Mouse (Mus musculus) urinary bladder, adult 2 months (tissue): ENCODE measurements around the gene Krtap16-1. TPM values are rescaled to one million over a fixed set of nuclear protein-coding genes. Genes with fewer than 3 reads are reported as not detected.

ENCODE experiments used
- DNase-seq: peaks from one replicate; pipeline ENCODE4 v3.0.0; 2022; ENCODE audit warnings: low spot score
- polyA plus RNA-seq: library from polyadenylated mRNA; depleted of rRNA; stranded (reverse); fragments of >200 nt; gene quantifications from 2 replicates; pipeline ENCODE4 v1.2.3, GENCODE M21; 2012; rRNA removed

Krtap16-1 gene
- polyA plus RNA-seq, 1 experiment = not detected

DNA sequence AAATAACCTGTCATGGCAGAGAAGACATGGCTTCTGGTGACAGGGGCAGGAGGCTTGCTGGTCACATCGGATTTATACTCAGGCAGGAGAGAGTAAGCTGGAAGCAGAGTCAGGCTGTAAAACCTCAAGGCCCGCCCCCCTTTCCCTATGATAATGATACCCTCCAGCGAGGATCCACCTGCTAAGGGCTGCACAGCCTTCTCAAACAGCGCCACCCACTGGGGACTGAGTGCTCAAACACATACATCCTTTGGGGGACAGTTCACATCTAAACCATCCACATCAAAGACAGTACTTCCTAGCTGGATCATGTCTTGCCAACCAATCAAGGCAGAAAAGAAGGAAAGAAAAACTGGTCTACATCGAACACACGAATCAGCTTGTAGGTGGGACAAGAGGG is 22.2 kb downstream of the Krtap16-1 start:
- no peak for DNase-seq

GRCm38 (mm10) chr11:99948175-99948574 is 38.2 kb downstream of the Krtap16-1 start, which contains the start of gene Krtap9-5:
TSS of gene Krtap9-5 (plus strand) at chr11:99948475.
- no peak for DNase-seq

- no peak for DNase-seq
Measured at GRCm38 (mm10) chr11:99937751-99938264, 48.6 kb downstream of the Krtap16-1 start.

GRCm38 (mm10) chr11:99935991-99936390 is 50.4 kb downstream of the Krtap16-1 start, which contains the start of gene Krtap31-2:
TSS of gene Krtap31-2 (plus strand) at chr11:99936291.
- DNase-seq = no peak

Other genes with a start within 250 kb of the Krtap16-1 start
- gene Gm11595, start 213.7 kb downstream of the Krtap16-1 start, polyA plus RNA-seq = not detected in 2 replicates
- gene Krtap4-8, start 205.9 kb downstream of the Krtap16-1 start, polyA plus RNA-seq = not detected in 2 replicates
- gene Krtap4-9, start 201.4 kb downstream of the Krtap16-1 start, polyA plus RNA-seq = not detected in 2 replicates
- 0.06 TPM in 1 of 2 replicates, not detected in the other for gene Gm11596, start 193.1 kb downstream of the Krtap16-1 start, polyA plus RNA-seq
- gene Gm11569, start 187.7 kb downstream of the Krtap16-1 start, polyA plus RNA-seq = 0.08 TPM in 1 of 2 replicates, not detected in the other
- gene Gm11554, start 182.2 kb downstream of the Krtap16-1 start, polyA plus RNA-seq = not detected in 2 replicates
- 0.18 and 0.24 TPM in 2 replicates for gene Krtap4-13, start 176.7 kb downstream of the Krtap16-1 start, polyA plus RNA-seq
- gene Gm11564, start 170.9 kb downstream of the Krtap16-1 start, polyA plus RNA-seq = not detected in 2 replicates
- not detected in 2 replicates for gene 2300003K06Rik, start 148.5 kb downstream of the Krtap16-1 start, polyA plus RNA-seq
- 0.07 and 0.08 TPM in 2 replicates for gene Krtap4-16, start 135.0 kb downstream of the Krtap16-1 start, polyA plus RNA-seq
- gene Gm11568, start 128.7 kb downstream of the Krtap16-1 start, polyA plus RNA-seq = not detected in 2 replicates
- not detected in 2 replicates for gene Gm11559, start 122.1 kb downstream of the Krtap16-1 start, polyA plus RNA-seq
- gene Krtap9-1, start 113.2 kb downstream of the Krtap16-1 start, polyA plus RNA-seq = not detected in 2 replicates
- gene Gm11567, start 107.4 kb downstream of the Krtap16-1 start, polyA plus RNA-seq = not detected in 2 replicates
- not detected in 2 replicates for gene Krtap31-1, start 78.7 kb downstream of the Krtap16-1 start, polyA plus RNA-seq
- not detected in 2 replicates for gene Gm11565, start 71.8 kb downstream of the Krtap16-1 start, polyA plus RNA-seq
- gene Krtap31-2, start 50.3 kb downstream of the Krtap16-1 start, polyA plus RNA-seq = not detected in 2 replicates
- not detected in 2 replicates for gene Krtap9-5, start 38.1 kb downstream of the Krtap16-1 start, polyA plus RNA-seq
- not detected in 2 replicates for gene Krtap29-1, start 7.5 kb downstream of the Krtap16-1 start, polyA plus RNA-seq
- gene Krtap17-1, start 7.4 kb upstream of the Krtap16-1 start, polyA plus RNA-seq = not detected in 2 replicates
- 0.04 and 0.11 TPM in 2 replicates for gene Krt33a, start 29.6 kb upstream of the Krtap16-1 start, polyA plus RNA-seq
- gene Krt33b, start 43.3 kb upstream of the Krtap16-1 start, polyA plus RNA-seq = not detected in 2 replicates
- not detected in 2 replicates for gene Krt34, start 55.0 kb upstream of the Krtap16-1 start, polyA plus RNA-seq
- gene Krt31, start 64.0 kb upstream of the Krtap16-1 start, polyA plus RNA-seq = not detected in 2 replicates
- not detected in 2 replicates for gene Krt32, start 101.6 kb upstream of the Krtap16-1 start, polyA plus RNA-seq
- gene Krt35, start 109.6 kb upstream of the Krtap16-1 start, polyA plus RNA-seq = 0.04 and 0.06 TPM in 2 replicates
- gene Krt36, start 119.0 kb upstream of the Krtap16-1 start, polyA plus RNA-seq = 0.22 and 0.33 TPM in 2 replicates
- gene Krt13, start 135.0 kb upstream of the Krtap16-1 start, polyA plus RNA-seq = 0.37 and 0.91 TPM in 2 replicates
- gene Krt15, start 149.3 kb upstream of the Krtap16-1 start, polyA plus RNA-seq = 622 and 677 TPM in 2 replicates
- 814 and 933 TPM in 2 replicates for gene Krt19, start 162.1 kb upstream of the Krtap16-1 start, polyA plus RNA-seq
- not detected in 2 replicates for gene Krt9, start 206.6 kb upstream of the Krtap16-1 start, polyA plus RNA-seq
- 0.91 and 1.7 TPM in 2 replicates for gene Krt14, start 221.0 kb upstream of the Krtap16-1 start, polyA plus RNA-seq